Comparison of ENCODE assay signal across 8 mouse cellular contexts in genomic region chr2:152111920-152112319, GRCm38 (mm10). TPM values are rescaled to one million over a fixed set of nuclear protein-coding genes. Genes with fewer than 3 reads are reported as not detected.
A peak's percentile ranks its signal among the peaks of the same experiment; 100 is the strongest.
DNase-seq lines count a peak whose midpoint lies in the region; ATAC-seq lines count a peak whose summit lies in the region.

No protein-coding gene starts in this region.

- no peak overlapping the region for H3K9ac ChIP-seq in intestine, embryonic 15.5 days

- H3K4me1 ChIP-seq in intestine, embryonic 15.5 days (replicated peaks), result peaks cover 8% of the 10 kb centered on the region
- peaks cover 32% of the 10 kb centered on the region for H3K4me1 ChIP-seq in midbrain, embryonic 10.5 days

- no peak overlapping the region for H3K27ac ChIP-seq in intestine, embryonic 15.5 days
- H3K27ac ChIP-seq in midbrain, embryonic 10.5 days (replicated peaks), result no peak overlapping the region

- peak; percentile 73 for ATAC-seq in intestine, embryonic 15.5 days

- no peak overlapping the region for H3K4me2 ChIP-seq in intestine, embryonic 15.5 days (replicated peaks)

- 6% methylated on average over 7 of the region's 7 CpGs for WGBS in intestine, embryonic 15.5 days
- 6% methylated on average over 7 of the region's 7 CpGs for WGBS in midbrain, embryonic 10.5 days

- H3K27me3 ChIP-seq in intestine, embryonic 15.5 days (replicated peaks), result 0 out of 2 replicates have a peak, but pooled peaks cover 15% of the 10 kb centered on the region
- H3K27me3 ChIP-seq in midbrain, embryonic 10.5 days (ENCODE audit: low read depth, poor library complexity, severe bottlenecking), result peaks cover 57% of the 10 kb centered on the region

- no peaks in the 10 kb centered on the region for H3K9me3 ChIP-seq in intestine, embryonic 15.5 days
- no peaks in the 10 kb centered on the region for H3K9me3 ChIP-seq in midbrain, embryonic 10.5 days (replicated peaks)

- H3K4me3 ChIP-seq in intestine, embryonic 15.5 days (replicated peaks), result no peak overlapping the region
- no peak overlapping the region for H3K4me3 ChIP-seq in midbrain, embryonic 10.5 days

- intact Hi-C loops in left cerebral cortex, postnatal 14 days (cut with DNase I), result loop anchor here (2.0 kb wide), 1 partner anchor 85 kb away; no protein-coding TSS in a partner anchor

- peak; percentile 83 for DNase-seq in adrenal gland, adult 8-10 months
- DNase-seq in embryo, embryonic 9.5 days (ENCODE audit: extremely low spot score), result peak; percentile 92
- DNase-seq in gastrocnemius, postnatal 4 days (ENCODE audit: low spot score in 2 of 2), result peak; percentile 79 to 89
- peak; percentile 95 to 97 for DNase-seq in left cerebral cortex, postnatal 14 days (ENCODE audit: low spot score in 2 of 2)
- DNase-seq in midbrain, embryonic 10.5 days (ENCODE audit: low spot score), result peak; percentile 92
- DNase-seq in right cerebral cortex, postnatal 36 days (ENCODE audit: low spot score in 2 of 2), result peak; percentile 81 to 86
- peak; percentile 83 to 93 for DNase-seq in urinary bladder, postnatal 4 days (ENCODE audit: low spot score in 2 of 2)

- no peaks in the 10 kb centered on the region for H3K36me3 ChIP-seq in intestine, embryonic 15.5 days
- H3K36me3 ChIP-seq in midbrain, embryonic 10.5 days, result peaks cover 16% of the 10 kb centered on the region

RNA-seq across cellular contexts. Expression of gene Srxn1, which starts 6.6 kb away (rescaled TPM):
- total RNA-seq in adrenal gland, adult 8-10 months (2022), result 100 to 1,000 TPM; 134 to 367 (median 207) TPM
- total RNA-seq in gastrocnemius, postnatal 4 days (2021), result 10 to 100 TPM; 13.4 to 14.8 TPM
- polyA plus RNA-seq in intestine, embryonic 15.5 days (2015; fragmentation: Nextera tagmentation; extraction: Ambion mirVana), result 21.7 and 23.5 TPM in 2 replicates
- total RNA-seq in left cerebral cortex, postnatal 14 days (2021), result 10 to 100 TPM; 58.4 to 62.4 TPM
- polyA plus RNA-seq in midbrain, embryonic 10.5 days (2016; fragmentation: Nextera tagmentation; extraction: Ambion mirVana), result 14.8 and 18.5 TPM in 2 replicates

RNA-seq across cellular contexts. Expression of gene Scrt2, which starts 30.6 kb away (rescaled TPM):
- under 1 TPM; 0.23 to 0.30 (median 0.26) TPM for total RNA-seq in adrenal gland, adult 8-10 months (2022)
- not detected for total RNA-seq in gastrocnemius, postnatal 4 days (2021)
- 0.04 and 0.06 TPM in 2 replicates for polyA plus RNA-seq in intestine, embryonic 15.5 days (2015; fragmentation: Nextera tagmentation; extraction: Ambion mirVana)
- 1 to 10 TPM; 9.0 to 9.1 TPM for total RNA-seq in left cerebral cortex, postnatal 14 days (2021)
- polyA plus RNA-seq in midbrain, embryonic 10.5 days (2016; fragmentation: Nextera tagmentation; extraction: Ambion mirVana), result 2.2 and 4.7 TPM in 2 replicates

RNA-seq across cellular contexts. Expression of gene Tcf15, which starts 31.4 kb away (rescaled TPM):
- total RNA-seq in adrenal gland, adult 8-10 months (2022), result 1 to 10 TPM; 1.5 to 4.1 (median 3.0) TPM
- total RNA-seq in gastrocnemius, postnatal 4 days (2021), result 10 to 100 TPM; 18.4 to 21.9 TPM
- polyA plus RNA-seq in intestine, embryonic 15.5 days (2015; fragmentation: Nextera tagmentation; extraction: Ambion mirVana), result 10.3 and 10.4 TPM in 2 replicates
- 1 to 10 TPM in 1 of 2 experiments, under 1 TPM in 1; 0.75 to 1.2 TPM for total RNA-seq in left cerebral cortex, postnatal 14 days (2021)
- 1.9 and 3.0 TPM in 2 replicates for polyA plus RNA-seq in midbrain, embryonic 10.5 days (2016; fragmentation: Nextera tagmentation; extraction: Ambion mirVana)

Comparison
In these comparisons a context has a peak if more than half of its experiments do, and no peak if none do; other contexts are left out.
1. RNA of gene Scrt2, which starts 30.6 kb away (total RNA-seq): 9.0 to 9.1 TPM in left cerebral cortex, postnatal 14 days; 0.23 to 0.30 TPM in adrenal gland, adult 8-10 months and not detected in gastrocnemius, postnatal 4 days; every median in the first group is over 4 times any median in the second.
2. Peak in every context shown above with its lines, with median percentiles within 50 percentile points of each other: DNase-seq.